Mouse (Mus musculus) 3T3-L1 (cell line): ENCODE measurements around the gene Sem1.
"Not testable (repeated sequence)": the region's sequence is repeated elsewhere in the genome, so short reads cannot be mapped to it uniquely, and the experiment has no call there.

ENCODE experiments used
- DNase-seq: peaks from one replicate; pipeline ENCODE4 v3.0.0-alpha.2; 2015; ENCODE audit warnings: low read depth, low spot score

Gene Sem1

DNA sequence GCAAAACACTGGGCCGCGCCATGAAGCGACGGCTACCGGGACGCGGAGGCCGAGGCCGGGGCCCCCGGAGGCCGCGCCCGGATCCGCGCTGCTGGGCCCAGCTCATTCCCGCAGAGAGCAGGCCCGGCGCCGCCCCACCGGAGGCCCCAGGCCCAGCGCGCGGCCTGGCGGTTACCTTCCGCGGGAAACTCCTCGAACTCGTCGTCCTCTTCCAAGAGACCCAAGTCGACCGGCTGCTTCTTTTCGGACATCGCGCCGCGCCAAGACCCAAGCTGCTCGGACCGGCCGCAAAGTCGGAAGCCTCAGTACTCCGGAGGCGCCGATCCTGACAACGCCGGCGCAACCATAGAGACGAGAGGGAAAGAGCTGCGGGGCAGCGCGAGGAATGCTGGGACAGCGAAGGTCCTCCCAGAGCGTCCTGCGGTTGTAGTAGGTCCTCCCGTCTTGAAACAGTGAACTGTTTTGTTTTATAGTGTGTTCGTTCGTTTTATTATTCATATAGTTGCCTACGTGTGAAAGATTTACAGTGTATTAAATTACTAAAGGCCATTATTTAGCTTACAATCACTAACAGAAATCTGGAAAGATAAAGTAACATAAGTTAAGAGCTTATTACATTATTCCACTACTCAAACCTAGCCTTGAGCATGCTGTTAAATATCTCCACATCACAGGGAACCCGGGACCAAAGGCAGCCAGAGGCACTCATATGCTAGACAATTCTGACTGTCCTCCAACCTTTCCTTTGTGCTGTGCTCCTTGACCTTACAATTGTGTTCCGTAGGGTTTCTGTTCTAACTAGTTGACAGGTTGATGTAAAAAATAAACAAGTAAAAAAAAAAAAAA lies at the start of gene Sem1:
Gene Sem1 (minus strand): TSS at position 360 of the 846 bp plus-strand sequence.
- peak; percentile 94 for DNase-seq

DNA sequence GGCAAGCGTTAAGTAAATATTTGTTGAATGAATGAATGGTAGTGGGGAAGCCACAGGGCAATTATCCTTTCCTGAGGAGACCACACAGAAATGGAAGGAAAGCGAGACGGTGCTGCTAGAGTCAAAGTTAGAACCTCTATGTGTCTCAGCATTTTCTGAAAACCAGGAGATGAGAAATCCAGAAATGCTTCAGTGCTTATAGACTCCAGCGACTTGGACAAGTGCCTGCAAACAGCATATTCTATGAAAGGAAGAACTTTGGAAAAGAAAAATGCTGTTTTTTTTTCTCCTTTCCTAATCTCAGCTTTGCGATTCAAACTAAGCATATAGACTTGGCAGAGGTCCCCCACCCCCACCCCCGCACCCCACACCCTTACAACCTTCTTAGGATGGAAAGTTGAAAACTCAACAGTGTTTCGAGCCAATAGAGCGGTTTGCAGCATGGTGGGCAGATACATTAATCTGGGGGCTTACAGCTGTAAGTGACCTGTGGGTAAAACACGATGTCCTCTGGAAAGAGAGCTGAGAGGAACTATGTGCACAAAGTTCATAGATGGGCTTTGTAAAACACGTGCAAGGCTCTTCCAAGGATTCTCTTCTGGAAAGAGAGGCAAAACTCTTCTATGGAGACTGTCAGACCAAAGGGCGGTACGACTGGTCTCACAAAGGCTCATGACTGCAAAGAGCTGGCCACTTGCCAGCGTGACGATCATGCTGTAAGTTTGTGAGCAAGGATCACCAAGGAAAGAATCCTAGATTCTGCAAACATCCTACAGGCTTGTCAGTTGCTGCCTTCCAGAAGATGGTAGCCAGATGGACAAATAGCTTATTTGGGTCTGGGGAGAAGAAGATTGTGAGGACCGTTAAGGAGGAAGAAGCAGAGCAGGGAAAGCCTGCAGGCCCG lies 44.6 kb upstream of the Sem1 start:
- DNase-seq, result peak; percentile 5

DNA sequence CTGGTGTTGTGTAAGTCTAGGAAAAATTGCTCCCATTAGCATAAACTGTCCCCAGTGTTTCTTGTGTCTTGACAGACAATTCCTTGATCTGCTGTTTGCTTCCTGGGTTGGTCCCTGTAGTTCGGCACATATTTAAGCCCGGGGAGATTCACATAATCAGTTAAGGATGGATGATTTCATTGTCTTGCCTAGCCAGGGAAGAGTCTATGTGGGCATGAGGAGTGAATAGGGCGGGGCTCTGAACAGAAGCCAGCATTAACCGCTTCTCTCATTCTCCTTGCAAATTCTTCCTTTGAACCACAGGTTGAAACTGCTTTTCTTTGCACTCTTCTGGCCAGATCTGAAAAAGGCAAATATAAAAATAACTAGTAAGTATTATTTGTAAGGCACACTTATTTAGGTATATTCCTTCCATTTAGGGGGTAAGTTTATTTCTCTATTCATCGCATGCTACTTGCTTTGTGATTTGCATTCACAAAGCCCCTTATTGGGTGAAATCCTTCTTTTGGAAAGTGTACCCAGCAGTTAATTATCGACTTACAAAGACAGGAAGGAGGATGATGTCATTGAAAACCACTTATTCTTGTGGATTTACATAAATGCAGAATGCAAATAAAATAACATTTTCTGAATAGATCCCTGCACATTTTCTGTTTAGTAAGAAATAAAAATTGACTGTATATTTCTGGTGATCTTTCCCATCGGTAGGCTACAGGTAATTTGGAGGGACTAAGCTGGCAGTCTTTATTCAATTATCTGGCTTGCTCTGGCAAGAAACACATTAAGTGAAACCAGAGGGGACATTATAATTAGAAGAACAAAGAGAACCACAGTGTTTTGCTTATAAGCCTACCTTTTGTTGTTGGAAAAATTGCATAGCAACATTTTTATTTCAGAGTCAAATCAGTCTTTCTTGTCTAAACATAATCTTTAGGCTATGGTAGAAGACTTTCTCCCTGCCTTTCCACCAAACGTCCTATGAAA lies 25.4 kb upstream of the Sem1 start:
- DNase-seq, result no peak

DNA sequence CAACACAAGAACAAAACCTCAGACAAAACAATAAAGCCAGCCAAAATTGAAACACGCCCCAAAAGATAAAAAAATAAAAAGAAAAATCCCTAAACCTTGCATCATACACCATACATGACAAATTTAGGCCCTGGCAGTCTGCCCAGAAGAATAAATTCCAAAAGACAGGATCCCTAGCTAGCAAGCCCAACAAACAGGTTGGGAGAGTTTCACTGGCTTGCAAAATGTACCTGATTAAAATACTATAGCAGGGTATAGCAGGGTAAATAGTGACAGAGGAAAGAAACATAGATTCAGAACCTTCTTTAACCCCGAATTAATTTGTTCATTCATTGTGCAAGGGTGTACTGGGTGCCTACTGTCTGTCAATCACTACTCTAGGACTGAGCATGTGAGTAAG lies 7.8 kb upstream of the Sem1 start:
- peak; percentile 88 for DNase-seq

DNA sequence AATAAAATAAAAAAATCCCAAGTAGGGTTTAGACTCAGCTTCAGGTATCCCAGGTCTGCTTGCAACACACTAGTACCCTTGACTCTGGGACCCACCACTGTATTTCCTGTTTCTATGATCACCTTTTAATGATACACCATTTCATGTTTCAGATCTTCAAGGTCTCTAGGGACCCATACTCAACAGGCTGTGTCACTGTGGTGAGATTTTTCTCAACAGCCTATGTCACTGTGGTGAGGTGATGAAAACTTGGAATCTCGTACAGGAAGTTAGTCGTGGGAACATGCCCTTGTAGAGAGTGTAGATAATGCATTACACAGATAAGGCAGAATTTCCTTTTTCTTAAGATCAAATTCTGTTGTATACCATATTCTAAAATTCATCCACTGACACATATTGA lies 3.4 kb upstream of the Sem1 start:
- peak; percentile 22 for DNase-seq

DNA sequence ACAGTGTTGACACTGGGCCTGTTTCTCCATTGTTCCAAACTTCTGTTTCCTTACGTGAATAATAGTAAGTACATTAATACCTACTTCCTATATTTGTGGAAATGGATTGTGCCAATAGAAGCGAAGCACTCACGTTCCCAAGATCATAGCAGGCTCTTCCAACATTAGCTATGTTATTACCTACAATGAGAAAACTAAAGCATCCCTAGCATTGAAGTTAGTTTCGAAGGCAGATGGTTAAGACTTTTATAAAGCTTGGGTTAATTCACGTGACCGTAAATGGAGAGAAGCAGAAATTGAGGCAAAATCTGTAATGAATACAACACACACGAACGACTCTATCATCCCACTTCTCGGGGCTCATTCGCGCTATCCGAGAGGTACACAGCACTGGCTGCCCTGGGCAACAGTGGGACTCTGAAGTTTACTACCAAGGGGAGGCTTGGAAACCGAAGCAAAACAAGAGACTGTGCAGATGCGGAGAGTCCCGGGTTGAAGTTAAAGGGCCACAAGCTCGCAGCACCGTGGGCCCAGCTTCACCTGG lies 650 bp downstream of the Sem1 start:
- peak; percentile 64 for DNase-seq

DNA sequence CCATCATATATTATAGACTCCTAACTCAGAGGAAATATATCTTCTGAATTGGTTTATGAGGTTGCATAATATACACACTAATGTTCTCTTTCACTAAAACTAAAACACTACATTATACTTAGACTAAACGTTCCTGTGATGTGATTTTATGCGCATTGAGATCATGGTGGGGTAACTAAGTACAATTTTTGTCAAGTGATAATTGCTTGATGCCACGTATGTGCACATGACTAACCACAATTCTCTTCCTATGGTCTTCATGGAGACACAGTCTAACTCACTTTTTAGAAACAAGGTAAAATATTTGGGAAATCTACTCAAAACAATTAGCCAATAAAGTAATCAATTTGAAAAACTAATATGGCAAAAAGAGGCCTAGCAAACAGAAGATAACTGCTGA lies 1.2 kb downstream of the Sem1 start:
- DNase-seq, result peak; percentile 50

DNA sequence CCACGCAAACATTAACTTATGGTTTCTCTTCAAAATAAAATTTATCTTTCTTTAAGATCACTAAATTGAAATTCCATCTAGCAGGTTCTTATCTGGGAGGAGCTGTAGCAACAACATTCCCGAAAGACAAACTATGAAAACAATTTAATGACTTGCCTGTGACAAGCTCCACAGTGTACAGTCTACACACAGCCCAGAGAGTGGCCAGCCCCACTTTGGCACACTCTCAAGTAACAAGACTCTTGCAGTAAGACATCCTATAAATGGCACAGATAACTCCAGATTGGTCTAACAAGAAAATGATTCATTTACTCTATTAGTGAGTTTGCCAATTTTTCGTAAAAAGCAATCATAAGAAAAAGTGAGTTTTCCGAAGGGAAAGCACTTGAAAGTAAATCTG lies 2.7 kb downstream of the Sem1 start:
- DNase-seq, result peak; percentile 28

DNA sequence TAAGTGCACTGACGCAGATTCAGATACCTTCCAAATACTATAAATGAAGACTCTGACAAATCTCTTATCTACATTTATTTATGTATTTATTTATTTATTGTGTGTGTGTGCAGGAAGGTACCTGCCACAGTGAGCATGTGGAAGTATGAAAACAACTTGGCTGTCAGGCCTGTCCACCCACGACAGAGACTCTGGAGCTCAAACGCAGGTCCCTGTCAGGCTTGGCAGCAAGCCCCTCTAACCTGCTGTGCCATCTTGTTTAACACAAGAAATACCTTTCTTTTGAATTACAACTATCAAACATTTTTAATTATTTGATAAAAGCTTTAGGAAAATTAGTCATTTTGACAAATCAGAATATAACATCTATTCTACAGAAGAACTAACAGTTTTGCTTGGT lies 10.0 kb downstream of the Sem1 start:
- no peak for DNase-seq

DNA sequence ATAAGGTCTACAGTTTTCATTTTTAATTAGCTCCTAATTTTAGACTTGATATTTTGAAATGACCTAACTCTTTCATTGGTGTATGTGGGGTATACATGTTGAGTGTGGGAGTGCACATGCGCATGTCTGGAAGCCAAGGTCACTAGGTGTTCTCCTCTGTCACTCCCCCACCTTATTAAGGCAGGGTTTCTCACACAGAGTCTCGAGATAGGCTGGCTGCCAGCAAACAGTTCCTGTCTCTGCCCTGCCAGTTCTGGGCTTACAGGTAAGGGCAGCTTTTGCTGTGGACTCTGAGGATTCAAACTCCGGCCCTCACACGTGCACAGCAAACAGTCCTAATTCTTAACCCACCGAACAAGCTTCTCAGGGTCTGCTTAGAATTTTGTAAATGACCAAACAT lies 14.8 kb downstream of the Sem1 start:
- no peak for DNase-seq

DNA sequence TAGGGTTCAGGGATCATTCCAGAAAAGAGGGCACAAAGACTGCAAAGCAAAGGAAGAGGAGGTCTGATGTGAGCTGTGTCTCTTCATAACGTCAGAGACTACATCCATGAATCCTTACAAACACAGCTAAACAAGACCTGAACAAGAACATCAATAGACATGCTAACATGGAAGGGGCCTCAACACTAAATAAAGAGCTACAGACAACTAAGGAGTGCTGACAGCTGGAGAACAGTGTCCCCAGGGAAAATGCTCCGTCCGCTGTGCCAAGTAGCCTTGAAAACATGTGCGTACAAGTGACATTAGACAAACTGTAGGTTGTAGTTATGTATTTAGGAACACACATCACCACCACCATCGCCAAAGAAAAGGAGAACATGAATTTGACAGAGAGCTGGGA lies 15.7 kb downstream of the Sem1 start:
- no peak for DNase-seq

DNA sequence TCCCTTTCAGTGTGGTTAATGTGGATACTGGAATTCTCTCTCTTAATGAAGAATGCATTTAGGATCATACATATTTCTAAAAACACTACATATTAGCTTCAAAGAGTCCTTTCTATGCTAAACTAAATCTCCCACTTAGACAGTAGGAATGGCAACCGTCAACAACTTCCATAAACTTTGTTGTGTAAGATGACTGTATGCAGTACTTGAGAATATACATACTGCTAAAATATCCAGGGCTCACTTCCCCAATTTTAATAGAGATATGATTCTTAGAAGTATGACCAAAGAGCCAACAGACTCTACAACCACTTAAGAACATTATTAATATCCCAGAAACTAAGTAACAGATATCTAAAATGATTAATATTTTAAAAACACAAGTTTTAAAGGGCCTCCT lies 20.8 kb downstream of the Sem1 start:
- DNase-seq, result no peak

DNA sequence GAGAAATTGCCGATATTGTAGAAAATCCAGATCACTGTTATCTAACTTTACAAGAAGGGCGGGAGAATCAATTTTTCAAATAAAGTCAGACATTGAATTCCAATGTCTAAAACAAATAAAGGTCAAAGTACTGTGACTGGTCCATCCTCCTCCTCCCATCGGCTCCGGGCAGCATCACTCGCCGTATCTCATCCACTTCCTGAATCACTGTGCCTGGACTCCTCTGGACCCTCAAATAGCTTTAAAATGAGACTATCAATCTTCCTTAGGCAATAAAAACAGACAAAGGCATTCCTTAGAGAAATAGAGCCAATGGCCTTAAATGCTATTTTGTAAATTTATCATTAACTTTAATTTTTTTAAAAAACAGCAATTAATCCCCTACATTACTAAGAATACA lies 26.5 kb downstream of the Sem1 start:
- no peak for DNase-seq

DNA sequence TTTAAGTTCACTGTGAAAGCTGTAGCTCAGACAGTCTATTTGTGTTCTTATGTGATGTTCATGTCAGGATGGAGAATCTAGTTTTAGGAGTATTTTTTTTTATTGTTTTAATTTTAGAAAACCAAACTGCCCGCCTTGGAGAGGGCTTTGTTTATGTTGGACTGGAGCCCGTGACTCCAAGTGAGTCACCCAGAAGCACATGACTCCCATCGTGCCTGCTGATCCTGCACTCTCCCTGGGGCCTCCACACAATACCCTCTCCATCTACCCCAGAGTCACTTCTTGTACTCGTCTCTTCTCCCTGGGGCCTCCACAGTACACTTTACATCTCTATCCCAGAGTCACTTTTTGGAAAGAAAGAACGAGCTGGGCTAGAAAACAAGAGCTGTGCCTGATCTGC lies 30.5 kb downstream of the Sem1 start:
- peak; percentile 80 for DNase-seq

DNA sequence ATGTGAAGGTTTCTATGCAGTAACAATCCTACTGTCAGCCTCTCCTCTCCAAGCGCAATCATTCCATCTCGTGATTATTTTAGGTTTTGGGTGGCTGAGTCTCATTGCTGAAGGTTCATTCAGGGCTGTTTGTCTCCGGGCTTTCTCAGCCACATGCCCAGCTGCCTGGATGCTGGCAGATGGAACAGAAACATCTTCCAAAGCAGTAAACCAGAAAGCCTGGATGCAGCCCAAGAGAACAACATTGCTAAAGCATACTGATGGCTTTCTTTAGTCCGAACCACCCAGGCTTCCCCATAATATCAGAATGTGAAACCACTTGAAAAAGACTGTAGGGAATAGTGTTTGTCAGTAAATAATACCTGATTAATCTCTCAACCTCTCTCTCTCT lies 34.2 kb downstream of the Sem1 start:
- DNase-seq, result no peak

DNA sequence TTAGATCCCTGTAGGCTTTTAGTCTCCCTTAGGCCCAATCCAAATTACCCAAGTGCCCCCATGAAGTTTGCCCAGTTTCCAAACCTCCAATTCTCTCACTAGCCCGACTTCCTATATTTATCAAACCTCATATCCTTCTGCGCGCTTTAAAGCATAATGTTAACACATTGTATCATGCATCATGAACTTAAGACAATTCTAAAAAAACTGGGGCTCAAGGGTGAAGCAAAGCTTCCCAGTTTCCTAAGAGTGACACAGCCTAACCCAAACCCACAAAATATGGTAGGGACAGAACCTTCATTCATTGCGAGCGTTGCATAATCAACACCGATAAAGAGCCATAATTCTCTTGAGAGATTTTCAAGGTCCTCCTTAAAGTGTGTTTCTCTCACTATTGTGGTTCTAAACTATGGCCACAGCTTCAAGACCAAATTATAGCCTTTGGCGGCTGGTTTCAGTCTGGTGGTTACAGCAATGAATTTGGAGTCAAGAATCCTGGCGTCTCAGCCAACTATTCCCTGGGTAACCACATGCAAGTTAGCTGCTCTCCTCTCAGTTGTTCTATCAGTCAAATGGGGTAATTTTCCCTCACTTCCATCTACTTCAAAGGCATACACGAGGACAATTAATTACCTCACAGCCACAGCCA lies 34.7 kb downstream of the Sem1 start:
- no peak for DNase-seq

DNA sequence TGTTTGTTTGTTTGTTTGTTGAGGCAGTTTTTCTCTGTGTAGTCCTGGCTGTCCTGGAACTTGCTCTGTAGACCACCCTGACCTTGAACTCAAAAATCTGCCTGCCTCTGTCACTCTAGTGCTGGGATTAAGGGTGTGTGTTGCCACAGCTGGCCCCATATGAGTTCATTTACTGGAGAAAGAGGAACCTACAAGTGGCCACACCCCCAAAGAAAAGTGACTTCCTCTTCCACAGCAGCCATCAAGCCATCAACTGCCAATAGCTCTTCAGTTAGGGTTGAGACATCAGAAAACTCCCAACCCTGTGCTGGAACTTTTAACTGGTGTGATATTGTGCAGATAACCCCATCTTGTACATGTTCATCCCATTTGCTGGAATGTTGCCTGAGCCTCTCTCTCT lies 36.3 kb downstream of the Sem1 start:
- DNase-seq, result no peak

DNA sequence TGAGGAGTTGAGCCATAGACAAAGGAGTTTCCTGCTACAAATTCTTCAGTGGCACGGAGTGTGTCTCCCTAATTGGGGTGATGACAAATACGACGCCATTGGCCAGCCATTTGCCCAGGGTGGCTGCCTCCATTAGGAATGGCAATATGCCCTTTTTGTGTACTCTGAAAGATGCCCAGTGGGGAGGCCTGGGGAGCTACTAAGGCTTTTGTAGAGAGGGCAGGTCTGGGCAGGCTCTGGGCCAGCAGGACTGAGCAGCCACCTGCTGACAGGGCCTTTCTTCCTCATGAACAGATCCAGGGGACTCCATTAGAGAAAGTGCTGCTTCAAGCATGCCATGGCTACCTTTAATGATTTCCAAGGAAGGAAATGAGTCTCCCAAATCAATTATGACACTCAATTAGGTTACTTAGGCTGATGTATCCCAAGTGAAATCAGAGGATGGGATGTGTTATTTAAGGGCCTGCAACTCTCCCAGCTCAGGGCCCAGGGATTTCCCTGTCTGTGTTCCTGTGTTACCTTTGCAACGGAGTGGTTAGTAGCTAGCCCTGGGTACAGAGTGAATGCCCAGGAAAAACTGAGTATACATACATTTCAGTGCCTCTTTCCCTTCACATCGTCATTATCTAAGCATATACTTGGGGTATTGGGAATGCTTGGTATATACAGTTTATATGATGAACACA lies 41.5 kb downstream of the Sem1 start:
- no peak for DNase-seq

DNA sequence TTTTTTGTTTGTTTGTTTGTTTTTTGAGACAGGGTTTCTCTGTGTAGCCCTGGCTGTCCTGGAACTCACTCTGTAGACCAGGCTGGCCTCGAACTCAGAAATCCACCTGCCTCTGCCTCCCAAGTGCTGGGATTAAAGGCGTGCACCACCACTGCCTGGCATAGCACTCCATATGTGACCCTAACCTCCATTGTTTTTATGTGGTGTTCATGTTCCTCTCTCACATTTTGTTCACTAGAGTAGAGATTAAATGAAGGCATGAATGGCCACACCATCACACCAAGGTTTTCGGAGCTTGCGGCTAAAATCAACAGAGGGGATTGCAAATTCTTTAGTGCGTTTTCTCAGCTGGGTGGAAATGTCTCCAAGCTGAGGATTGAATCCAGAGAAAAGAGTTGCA lies 42.1 kb downstream of the Sem1 start:
- not testable (repeated sequence) for DNase-seq
